Mouse (Mus musculus) adipocyte (in vitro differentiated cells): ENCODE measurements at regions not wholly inside any gene's neighbourhood (a gene's known extent, or its start where the extent isn't known, plus 50 kb on each side); places are given as distances from the start of the nearest gene placed in this dataset.

Source experiments
- DNase-seq: peaks from one replicate; pipeline ENCODE4 v3.0.0-alpha.2; 2016; ENCODE audit warnings: low spot score

GRCm38 (mm10) chr2:19049877-19050731, 52.0 kb downstream of the 4930426L09Rik start:
- no peak for DNase-seq

GRCm38 (mm10) chr2:19055500-19055899, 57.4 kb downstream of the 4930426L09Rik start:
- DNase-seq: no peak

GRCm38 (mm10) chr2:19057859-19058258, 59.7 kb downstream of the 4930426L09Rik start:
- no peak for DNase-seq

GRCm38 (mm10) chr2:19058765-19059164, 60.6 kb downstream of the 4930426L09Rik start:
- no peak for DNase-seq

- no peak for DNase-seq
Measured at GRCm38 (mm10) chr2:19059246-19059645, 61.1 kb downstream of the 4930426L09Rik start.

GRCm38 (mm10) chr2:19060218-19060915, 62.2 kb downstream of the 4930426L09Rik start:
- no peak for DNase-seq

- peak; percentile 60 for DNase-seq
Measured at GRCm38 (mm10) chr2:19064560-19065362, 66.6 kb downstream of the 4930426L09Rik start.

GRCm38 (mm10) chr2:19065511-19065910, 67.4 kb downstream of the 4930426L09Rik start:
- no peak for DNase-seq

GRCm38 (mm10) chr2:19068161-19068560, 70.0 kb downstream of the 4930426L09Rik start:
- no peak for DNase-seq

- DNase-seq: no peak
Measured at GRCm38 (mm10) chr2:19083816-19084215, 85.7 kb downstream of the 4930426L09Rik start.

GRCm38 (mm10) chr2:19085105-19085504, 87.0 kb downstream of the 4930426L09Rik start:
- DNase-seq: no peak

GRCm38 (mm10) chr2:19086167-19086566, 88.0 kb downstream of the 4930426L09Rik start:
- DNase-seq: no peak

- DNase-seq: no peak
Measured at GRCm38 (mm10) chr2:19086621-19087020, 88.5 kb downstream of the 4930426L09Rik start.

- no peak for DNase-seq
Measured at GRCm38 (mm10) chr2:19099384-19099783, 99.7 kb upstream of the Armc3 start.

- DNase-seq: no peak
Measured at GRCm38 (mm10) chr2:19108753-19109152, 90.3 kb upstream of the Armc3 start.

- no peak for DNase-seq
Measured at GRCm38 (mm10) chr2:19119871-19120270, 79.2 kb upstream of the Armc3 start.

GRCm38 (mm10) chr2:19132864-19133263, 66.2 kb upstream of the Armc3 start:
- DNase-seq: no peak

GRCm38 (mm10) chr2:19142586-19142985, 56.5 kb upstream of the Armc3 start:
- DNase-seq: no peak

GRCm38 (mm10) chr2:19145412-19145811, 53.7 kb upstream of the Armc3 start:
- no peak for DNase-seq

GRCm38 (mm10) chr2:19145881-19146280, 53.2 kb upstream of the Armc3 start:
- DNase-seq: no peak

- DNase-seq: no peak
Measured at GRCm38 (mm10) chr2:19146289-19146688, 52.8 kb upstream of the Armc3 start.

GRCm38 (mm10) chr2:19148812-19149211, 50.3 kb upstream of the Armc3 start:
- DNase-seq: no peak
